Mouse (Mus musculus) myocyte (in vitro differentiated cells): ENCODE results near the gene Nlgn2. TPM values are rescaled to one million over a fixed set of nuclear protein-coding genes. Genes with fewer than 3 reads are reported as not detected.
A peak's percentile ranks its signal among the peaks of the same experiment; 100 is the strongest.

Experiments used
- H3K27me3 ChIP-seq: one replicate; pipeline ENCODE4 v1.6.1; 2011; ENCODE audit not compliant: control insufficient read depth, insufficient read depth, insufficient read length
- H3K36me3 ChIP-seq: one replicate; pipeline ENCODE4 v1.6.1; 2011; ENCODE audit not compliant: control insufficient read depth, insufficient read depth
- H3K4me2 ChIP-seq: one replicate; pipeline ENCODE4 v1.6.1; 2011; ENCODE audit warnings: low read depth, control low read depth
- H3K4me3 ChIP-seq: one replicate; pipeline ENCODE4 v1.5.1; 2011; ENCODE audit warnings: mild to moderate bottlenecking, control low read depth, moderate library complexity
- H3K79me2 ChIP-seq: one replicate; pipeline ENCODE4 v1.6.1; 2011; ENCODE audit not compliant: control insufficient read depth, insufficient read depth
- H3ac ChIP-seq: one replicate; pipeline ENCODE4 v1.6.1; 2011; ENCODE audit not compliant: control insufficient read depth, insufficient read length
- CEBPB ChIP-seq: IDR thresholded peaks from 2 replicates; pipeline ENCODE4 v1.6.1; 2011; ENCODE audit warnings: mild to moderate bottlenecking, moderate library complexity; ENCODE audit not compliant: poor library complexity, insufficient read depth, severe bottlenecking
- E2F4 ChIP-seq: IDR thresholded peaks from one replicate; pipeline ENCODE4 v1.6.1; 2011; ENCODE audit warnings: mild to moderate bottlenecking, control low read depth, moderate library complexity; ENCODE audit not compliant: insufficient read depth
- MAX ChIP-seq: IDR thresholded peaks from one replicate; pipeline ENCODE4 v1.6.1; 2011; ENCODE audit warnings: low read depth, mild to moderate bottlenecking, control low read depth
- MYOD1 ChIP-seq, 3 experiments: IDR thresholded peaks; one replicate each; pipeline ENCODE4 v1.6.1; 2011; ENCODE audit warnings: control low read depth in 2 of 3, low read depth in 2 of 3, mild to moderate bottlenecking in 2 of 3, moderate library complexity in 1 of 3; ENCODE audit not compliant: insufficient read length in 2 of 3, control insufficient read depth in 1 of 3
- MYOG ChIP-seq, 3 experiments: IDR thresholded peaks; one replicate each; pipeline ENCODE4 v1.6.1; 2011; ENCODE audit warnings: control low read depth in 2 of 3, low read depth in 2 of 3, mild to moderate bottlenecking in 2 of 3; ENCODE audit not compliant: insufficient read length in 2 of 3, control insufficient read depth in 1 of 3, insufficient read depth in 1 of 3
- POLR2A ChIP-seq: IDR thresholded peaks from one replicate; pipeline ENCODE4 v1.6.1; 2011; ENCODE audit warnings: low read depth, mild to moderate bottlenecking, control low read depth, moderate library complexity; ENCODE audit not compliant: insufficient read length
- POLR2AphosphoS2 ChIP-seq: IDR thresholded peaks from one replicate; pipeline ENCODE4 v1.6.1; 2011; ENCODE audit warnings: low read depth, control low read depth; ENCODE audit not compliant: insufficient read length
- REST ChIP-seq: IDR thresholded peaks from one replicate; pipeline ENCODE4 v1.6.1; 2011; ENCODE audit warnings: mild to moderate bottlenecking, control low read depth, moderate library complexity; ENCODE audit not compliant: insufficient read depth, insufficient read length
- SRF ChIP-seq: IDR thresholded peaks from one replicate; pipeline ENCODE4 v1.6.1; 2011; ENCODE audit warnings: low read depth; ENCODE audit not compliant: control insufficient read depth, insufficient read length
- TCF12 ChIP-seq: IDR thresholded peaks from one replicate; pipeline ENCODE4 v1.6.1; 2011; ENCODE audit warnings: mild to moderate bottlenecking, control low read depth; ENCODE audit not compliant: poor library complexity, insufficient read depth, severe bottlenecking
- TCF3 ChIP-seq: IDR thresholded peaks from one replicate; pipeline ENCODE4 v1.6.1; 2011; ENCODE audit warnings: low read depth, control low read depth; ENCODE audit not compliant: insufficient read length
- USF1 ChIP-seq: IDR thresholded peaks from one replicate; pipeline ENCODE4 v1.6.1; 2011; ENCODE audit warnings: low read depth, mild to moderate bottlenecking, control low read depth, moderate library complexity
- polyA plus RNA-seq: library from polyadenylated mRNA; unstranded; fragments of >200 nt; fragmentation: generic; extraction: Trizol; gene quantifications from one replicate; pipeline ENCODE4 v1.2.1, GENCODE M21; 2012; ENCODE audit warnings: missing spikeins

Nlgn2 gene
- polyA plus RNA-seq, 1 experiment, result 12.8 TPM

GRCm38 (mm10) chr11:69797924-69798323 is 39.7 kb downstream of the Nlgn2 start:
- H3K36me3 ChIP-seq, result peaks cover 4% of the 10 kb centered on the region
- TF ChIP-seq MYOG (IDR thresholded peaks at IDR 0.05; ENCODE audit: control insufficient read depth in 1 of 3, insufficient read depth in 1 of 3, insufficient read length in 2 of 3, low read depth in 2 of 3) (peak in 1 of 3 experiments; percentile 64), USF1 (no peak), SRF (no peak), MYOD1 (IDR thresholded peaks at IDR 0.05; ENCODE audit: control insufficient read depth in 1 of 3, insufficient read length in 2 of 3, low read depth in 2 of 3) (peak in 2 of 3 experiments; percentile 39 to 81), CEBPB (0 out of 2 replicates have a peak, but pooled peaks have one; percentile 4)
- no peak overlapping the region for H3K4me3 ChIP-seq
- H3K79me2 ChIP-seq, result no peaks in the 10 kb centered on the region
- H3K27me3 ChIP-seq, result no peaks in the 10 kb centered on the region
- H3ac ChIP-seq, result no peak overlapping the region
- H3K4me2 ChIP-seq, result peak overlapping the region; percentile 38

GRCm38 (mm10) chr11:69795983-69796435 is 41.6 kb downstream of the Nlgn2 start:
- H3ac ChIP-seq, result no peak overlapping the region
- H3K4me3 ChIP-seq, result peak overlapping the region; percentile 40
- peak overlapping the region; percentile 98 for H3K4me2 ChIP-seq
- TF ChIP-seq REST, result no peak
- no peak for TF ChIP-seq MAX
- TF ChIP-seq E2F4, result no peak
- TF ChIP-seq POLR2AphosphoS2, result no peak
- no peak for TF ChIP-seq USF1
- no peak for TF ChIP-seq CEBPB
- no peak for TF ChIP-seq SRF
- no peak for TF ChIP-seq POLR2A
- no peak for TF ChIP-seq TCF12
- TF ChIP-seq MYOG (IDR thresholded peaks at IDR 0.05; ENCODE audit: control insufficient read depth in 1 of 3, insufficient read depth in 1 of 3, insufficient read length in 2 of 3, low read depth in 2 of 3), result no peak
- no peak for TF ChIP-seq MYOD1 (IDR thresholded peaks at IDR 0.05; ENCODE audit: control insufficient read depth in 1 of 3, insufficient read length in 2 of 3, low read depth in 2 of 3)
- no peaks in the 10 kb centered on the region for H3K27me3 ChIP-seq
- peaks cover 15% of the 10 kb centered on the region for H3K36me3 ChIP-seq
- no peaks in the 10 kb centered on the region for H3K79me2 ChIP-seq

GRCm38 (mm10) chr11:69795168-69795982 is 42.2 kb downstream of the Nlgn2 start, which contains the start of gene Chrnb1:
Gene Chrnb1, minus strand, starts transcription at chr11:69795943.
- Histone ChIP-seq H3K4me3 (peak within 1 kb of the TSS; percentile 40), H3K36me3 (peaks cover 21% of the 10 kb centered on the region), H3K4me2 (peak within 1 kb of the TSS; percentile 98), H3K79me2 (no peaks in the 10 kb centered on the region), H3ac (no peak within 1 kb of the TSS), H3K27me3 (no peaks in the 10 kb centered on the region)
- TF ChIP-seq POLR2AphosphoS2 (peak; percentile 90), REST (no peak), TCF12 (peak; percentile 46), MYOG (IDR thresholded peaks at IDR 0.05; ENCODE audit: control insufficient read depth in 1 of 3, insufficient read depth in 1 of 3, insufficient read length in 2 of 3, low read depth in 2 of 3) (peak in 2 of 3 experiments; percentile 89 to 95), MAX (no peak), USF1 (no peak), TCF3 (peak; percentile 39), POLR2A (peak; percentile 93), MYOD1 (IDR thresholded peaks at IDR 0.05; ENCODE audit: control insufficient read depth in 1 of 3, insufficient read length in 2 of 3, low read depth in 2 of 3) (peak in 2 of 3 experiments; percentile 92 to 95), E2F4 (no peak)

GRCm38 (mm10) chr11:69793429-69793828 is 44.2 kb downstream of the Nlgn2 start:
- Histone ChIP-seq H3K79me2 (no peaks in the 10 kb centered on the region), H3K4me2 (no peak overlapping the region), H3K36me3 (peaks cover 28% of the 10 kb centered on the region), H3K27me3 (no peaks in the 10 kb centered on the region), H3ac (no peak overlapping the region), H3K4me3 (no peak overlapping the region)
- no peak for TF ChIP-seq POLR2AphosphoS2
- no peak for TF ChIP-seq TCF12
- no peak for TF ChIP-seq CEBPB
- TF ChIP-seq MYOD1 (IDR thresholded peaks at IDR 0.05; ENCODE audit: control insufficient read depth in 1 of 3, insufficient read length in 2 of 3, low read depth in 2 of 3), result no peak
- TF ChIP-seq MYOG (IDR thresholded peaks at IDR 0.05; ENCODE audit: control insufficient read depth in 1 of 3, insufficient read depth in 1 of 3, insufficient read length in 2 of 3, low read depth in 2 of 3), result no peak
- TF ChIP-seq E2F4, result no peak
- no peak for TF ChIP-seq USF1
- TF ChIP-seq TCF3, result no peak
- TF ChIP-seq MAX, result no peak
